Mouse (Mus musculus): ENCODE results near the gene 1700057G04Rik. TPM values are rescaled to one million over a fixed set of nuclear protein-coding genes. Genes with fewer than 3 reads are reported as not detected.

The 1700057G04Rik gene
- polyA plus RNA-seq, 1 experiment from 2014 or later, result not detected

DNA sequence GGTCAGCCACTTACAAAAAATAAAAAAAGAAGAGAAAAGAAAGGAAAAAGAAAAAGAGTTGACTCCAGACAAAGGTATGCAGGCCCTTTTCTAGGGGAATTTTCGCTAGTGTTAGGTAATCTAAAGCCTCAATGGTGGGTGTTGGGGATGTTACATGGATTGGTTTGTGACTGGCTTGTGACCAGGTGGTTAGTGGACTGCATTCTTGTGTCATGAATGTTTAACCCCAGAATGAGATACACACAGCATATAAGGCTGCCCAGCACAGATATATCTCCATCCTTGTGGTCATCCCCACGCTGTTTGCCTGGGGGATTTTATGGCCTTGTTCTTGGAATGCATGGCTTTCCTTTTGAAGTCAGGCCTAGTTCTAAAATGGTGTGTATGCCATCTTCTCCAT is 35.9 kb upstream of the 1700057G04Rik start:
- DNase-seq (ENCODE audit: low spot score) (no peak), ATAC-seq (replicated peaks; ENCODE audit: low FRiP score) (no peak)
- WGBS, result 95% methylated on average over 2 of the region's 2 CpGs
- Histone ChIP-seq H3K27ac (ENCODE audit: low read depth, low read length) (no peak overlapping the region), H3K4me2 (ENCODE audit: low read depth, low read length, severe bottlenecking) (no peak overlapping the region), H3K4me3 (ENCODE audit: low read depth, low read length) (no peak overlapping the region), H3K9ac (ENCODE audit: low read length) (no peak overlapping the region), H3K27me3 (ENCODE audit: control insufficient read depth, insufficient read depth, low read length) (no peaks in the 10 kb centered on the region), H3K9me3 (ENCODE audit: control insufficient read depth, low read length) (no peaks in the 10 kb centered on the region), H3K4me1 (replicated peaks; ENCODE audit: control insufficient read depth, insufficient read depth, low read length) (no peaks in the 10 kb centered on the region), H3K36me3 (ENCODE audit: control insufficient read depth, insufficient read depth, low read length) (no peaks in the 10 kb centered on the region)

DNA sequence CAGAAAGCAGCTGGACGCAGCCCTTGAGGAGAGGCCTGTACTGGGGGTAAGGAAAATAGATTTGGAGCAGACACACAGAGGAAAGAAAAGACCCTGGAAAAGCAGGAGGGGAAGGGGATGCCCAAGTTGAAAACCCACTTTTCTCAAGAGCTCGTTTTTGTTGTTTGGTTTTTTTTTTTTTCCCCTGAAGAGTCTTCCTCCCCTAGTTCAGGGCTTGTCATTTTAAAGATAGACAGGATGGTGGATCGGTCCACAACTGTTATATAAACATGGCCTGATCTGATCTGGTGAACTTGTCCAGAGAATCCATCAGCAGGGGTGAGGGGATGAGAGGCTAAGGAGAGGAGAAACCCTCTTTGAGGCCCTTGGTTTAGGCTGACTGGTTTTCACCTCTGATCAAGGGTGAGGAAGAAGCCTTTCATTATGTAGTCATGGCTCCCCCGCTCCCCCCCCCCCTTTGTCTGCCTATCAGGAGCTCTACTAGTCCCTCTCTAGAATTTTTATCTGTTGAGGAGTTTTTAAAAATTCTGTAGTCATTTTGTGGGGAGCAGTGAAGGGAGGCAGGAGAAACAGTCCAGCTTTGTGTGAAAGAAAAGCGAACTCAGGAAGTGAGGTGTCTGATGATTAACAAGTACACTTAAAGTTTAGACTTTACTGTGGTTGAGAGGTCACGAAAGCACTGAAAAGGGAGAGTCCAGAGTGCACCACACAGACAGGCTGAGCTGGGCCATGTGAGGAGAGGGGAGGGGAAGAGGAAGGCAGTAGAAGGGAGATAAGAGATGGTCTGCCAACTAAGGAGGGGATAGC is 35.0 kb upstream of the 1700057G04Rik start:
- Histone ChIP-seq H3K27ac (ENCODE audit: low read depth, low read length) (no peak overlapping the region), H3K4me2 (ENCODE audit: low read depth, low read length, severe bottlenecking) (no peak overlapping the region), H3K9ac (ENCODE audit: low read length) (no peak overlapping the region), H3K4me3 (ENCODE audit: low read depth, low read length) (no peak overlapping the region), H3K36me3 (ENCODE audit: control insufficient read depth, insufficient read depth, low read length) (no peaks in the 10 kb centered on the region), H3K27me3 (ENCODE audit: control insufficient read depth, insufficient read depth, low read length) (no peaks in the 10 kb centered on the region), H3K9me3 (ENCODE audit: control insufficient read depth, low read length) (no peaks in the 10 kb centered on the region), H3K4me1 (replicated peaks; ENCODE audit: control insufficient read depth, insufficient read depth, low read length) (no peaks in the 10 kb centered on the region)
- DNase-seq (ENCODE audit: low spot score), result no peak
- WGBS, result 77% methylated on average over 6 of the region's 6 CpGs
- ATAC-seq (replicated peaks; ENCODE audit: low FRiP score), result no peak

DNA sequence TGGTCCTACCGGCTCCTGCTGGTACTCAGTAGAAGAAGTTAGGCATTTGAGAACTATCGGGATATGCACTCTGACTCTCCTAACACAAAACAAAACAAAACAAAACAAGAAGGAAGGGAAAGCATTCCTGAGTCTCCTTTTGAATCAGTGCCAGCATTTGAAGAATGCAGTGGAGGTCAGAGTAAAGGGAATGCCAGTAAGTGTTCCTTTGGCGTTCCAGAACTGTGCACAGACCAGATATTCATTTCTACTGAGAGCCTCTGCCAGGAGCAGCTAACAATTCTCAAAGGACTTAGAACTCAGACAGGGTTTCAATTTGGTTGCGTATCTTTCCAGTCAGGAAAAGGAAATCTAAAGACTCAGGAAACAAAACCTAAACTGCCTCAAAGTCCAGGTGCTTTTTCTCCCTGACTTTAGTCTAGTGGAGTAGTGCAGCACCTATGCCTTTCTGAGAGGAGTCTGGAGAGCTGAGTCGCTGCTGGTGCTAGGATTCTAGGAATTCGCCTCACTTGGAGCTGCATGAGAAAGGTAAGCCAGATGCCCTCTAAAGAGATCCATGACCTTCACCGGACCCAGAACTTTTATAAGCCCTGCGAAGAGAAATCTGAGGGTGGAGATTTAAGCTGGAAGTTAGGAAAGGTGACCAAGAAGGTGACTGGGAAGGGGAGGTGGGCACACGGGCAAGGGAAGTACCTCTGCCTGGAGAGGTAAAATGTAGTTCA is 33.5 kb upstream of the 1700057G04Rik start, which contains the start of gene Plscr2:
TSS of gene Plscr2 (plus strand) at position 117 of the 722 bp plus-strand sequence.
- Histone ChIP-seq H3K36me3 (ENCODE audit: control insufficient read depth, insufficient read depth, low read length) (no peaks in the 10 kb centered on the region), H3K27ac (ENCODE audit: low read depth, low read length) (no peak within 1 kb of the TSS), H3K9ac (ENCODE audit: low read length) (no peak within 1 kb of the TSS), H3K4me2 (ENCODE audit: low read depth, low read length, severe bottlenecking) (no peak within 1 kb of the TSS), H3K27me3 (ENCODE audit: control insufficient read depth, insufficient read depth, low read length) (no peaks in the 10 kb centered on the region), H3K9me3 (ENCODE audit: control insufficient read depth, low read length) (no peaks in the 10 kb centered on the region), H3K4me3 (ENCODE audit: low read depth, low read length) (no peak within 1 kb of the TSS), H3K4me1 (replicated peaks; ENCODE audit: control insufficient read depth, insufficient read depth, low read length) (no peaks in the 10 kb centered on the region)
- ATAC-seq (replicated peaks; ENCODE audit: low FRiP score) (no peak), DNase-seq (ENCODE audit: low spot score) (no peak)
- WGBS, result 79% methylated on average over 9 of the region's 9 CpGs

DNA sequence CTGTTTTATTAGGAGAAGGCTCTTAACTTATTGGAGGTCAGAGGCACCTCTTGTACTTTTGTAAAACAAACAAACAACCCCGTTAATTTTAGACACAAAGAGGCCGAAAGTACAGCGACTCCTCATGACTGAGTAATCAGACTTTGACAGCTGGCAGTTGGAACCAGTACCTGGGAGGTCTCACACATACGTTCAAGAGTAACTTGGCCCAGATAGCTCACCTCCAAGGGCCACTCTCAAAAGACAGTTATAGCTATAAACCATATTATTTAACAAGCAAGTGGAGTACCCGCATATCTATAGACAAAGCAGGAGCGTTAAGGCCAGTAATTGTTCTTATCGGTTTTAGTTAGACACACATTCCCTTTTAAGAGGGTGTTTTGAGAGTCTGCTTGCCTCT is 32.8 kb upstream of the 1700057G04Rik start:
- DNase-seq (ENCODE audit: low spot score) (no peak), ATAC-seq (replicated peaks; ENCODE audit: low FRiP score) (no peak)
- no peaks in the 10 kb centered on the region for H3K27me3 ChIP-seq (ENCODE audit: control insufficient read depth, insufficient read depth, low read length)
- no peak overlapping the region for H3K4me2 ChIP-seq (ENCODE audit: low read depth, low read length, severe bottlenecking)
- 87% methylated on average over 7 of the region's 7 CpGs for WGBS
- H3K4me1 ChIP-seq (replicated peaks; ENCODE audit: control insufficient read depth, insufficient read depth, low read length), result no peaks in the 10 kb centered on the region
- H3K36me3 ChIP-seq (ENCODE audit: control insufficient read depth, insufficient read depth, low read length), result no peaks in the 10 kb centered on the region
- H3K4me3 ChIP-seq (ENCODE audit: low read depth, low read length), result no peak overlapping the region
- H3K9ac ChIP-seq (ENCODE audit: low read length), result no peak overlapping the region
- no peaks in the 10 kb centered on the region for H3K9me3 ChIP-seq (ENCODE audit: control insufficient read depth, low read length)
- H3K27ac ChIP-seq (ENCODE audit: low read depth, low read length), result no peak overlapping the region

DNA sequence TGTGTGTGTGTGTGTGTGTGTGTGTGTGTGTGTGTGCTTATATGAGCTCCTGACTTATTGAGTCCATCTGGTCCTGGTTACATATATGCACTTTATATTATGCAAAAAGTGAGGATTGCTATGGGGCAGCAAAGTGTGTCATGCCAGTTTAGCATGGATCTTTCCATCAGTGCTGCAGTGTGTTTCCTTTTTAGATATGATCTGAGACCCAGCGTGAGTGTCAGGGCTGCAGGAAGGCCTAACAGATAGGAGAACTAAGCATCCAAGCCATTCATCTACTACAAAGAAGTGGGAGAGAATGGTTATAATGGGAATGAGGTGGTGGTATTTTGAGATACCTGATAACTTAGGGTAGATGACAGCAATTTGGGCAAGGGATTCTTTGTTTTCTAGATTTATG is 29.1 kb upstream of the 1700057G04Rik start:
- ATAC-seq (replicated peaks; ENCODE audit: low FRiP score) (no peak), DNase-seq (ENCODE audit: low spot score) (no peak)
- no peaks in the 10 kb centered on the region for H3K27me3 ChIP-seq (ENCODE audit: control insufficient read depth, insufficient read depth, low read length)
- WGBS, result 79% methylated on average over 1 of the region's 1 CpGs
- H3K4me2 ChIP-seq (ENCODE audit: low read depth, low read length, severe bottlenecking), result no peak overlapping the region
- H3K9ac ChIP-seq (ENCODE audit: low read length), result no peak overlapping the region
- H3K4me1 ChIP-seq (replicated peaks; ENCODE audit: control insufficient read depth, insufficient read depth, low read length), result no peaks in the 10 kb centered on the region
- H3K27ac ChIP-seq (ENCODE audit: low read depth, low read length), result no peak overlapping the region
- H3K9me3 ChIP-seq (ENCODE audit: control insufficient read depth, low read length), result no peaks in the 10 kb centered on the region
- no peak overlapping the region for H3K4me3 ChIP-seq (ENCODE audit: low read depth, low read length)
- H3K36me3 ChIP-seq (ENCODE audit: control insufficient read depth, insufficient read depth, low read length), result no peaks in the 10 kb centered on the region

DNA sequence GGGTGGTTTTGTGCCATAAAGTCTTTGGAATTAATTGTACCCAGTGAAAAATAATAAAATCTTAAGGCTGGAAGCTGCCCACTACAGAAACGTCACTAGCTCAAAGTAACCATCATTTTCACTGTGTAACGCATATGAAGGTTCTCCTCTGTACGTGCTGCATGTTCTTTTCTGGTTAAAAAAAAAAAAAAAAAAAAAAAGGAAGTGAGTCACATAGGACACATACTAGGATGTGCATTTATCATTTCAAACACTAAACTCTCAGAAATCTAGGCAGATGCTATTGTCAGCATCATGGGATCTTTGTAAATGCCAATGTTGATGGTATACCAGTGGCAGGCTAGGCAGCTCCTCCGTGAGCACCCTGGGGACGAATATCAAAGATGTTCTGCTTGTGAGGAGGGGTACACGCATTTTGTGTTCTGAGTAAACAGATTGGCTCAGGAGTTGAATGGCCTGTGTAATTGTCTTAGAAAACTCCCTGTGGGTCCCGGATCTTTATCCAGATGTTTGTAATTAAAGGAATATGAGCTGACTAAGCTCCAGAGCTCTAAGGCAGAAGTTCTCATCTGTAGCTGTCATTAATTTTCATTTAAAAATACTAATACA is 26.5 kb upstream of the 1700057G04Rik start:
- no peak overlapping the region for H3K27ac ChIP-seq (ENCODE audit: low read depth, low read length)
- DNase-seq (ENCODE audit: low spot score), result no peak
- ATAC-seq (replicated peaks; ENCODE audit: low FRiP score), result no peak
- H3K36me3 ChIP-seq (ENCODE audit: control insufficient read depth, insufficient read depth, low read length), result no peaks in the 10 kb centered on the region
- no peak overlapping the region for H3K4me2 ChIP-seq (ENCODE audit: low read depth, low read length, severe bottlenecking)
- no peak overlapping the region for H3K9ac ChIP-seq (ENCODE audit: low read length)
- WGBS, result 44% methylated on average over 7 of the region's 7 CpGs
- no peak overlapping the region for H3K4me3 ChIP-seq (ENCODE audit: low read depth, low read length)
- H3K27me3 ChIP-seq (ENCODE audit: control insufficient read depth, insufficient read depth, low read length), result no peaks in the 10 kb centered on the region
- H3K9me3 ChIP-seq (ENCODE audit: control insufficient read depth, low read length), result no peaks in the 10 kb centered on the region
- no peaks in the 10 kb centered on the region for H3K4me1 ChIP-seq (replicated peaks; ENCODE audit: control insufficient read depth, insufficient read depth, low read length)

DNA sequence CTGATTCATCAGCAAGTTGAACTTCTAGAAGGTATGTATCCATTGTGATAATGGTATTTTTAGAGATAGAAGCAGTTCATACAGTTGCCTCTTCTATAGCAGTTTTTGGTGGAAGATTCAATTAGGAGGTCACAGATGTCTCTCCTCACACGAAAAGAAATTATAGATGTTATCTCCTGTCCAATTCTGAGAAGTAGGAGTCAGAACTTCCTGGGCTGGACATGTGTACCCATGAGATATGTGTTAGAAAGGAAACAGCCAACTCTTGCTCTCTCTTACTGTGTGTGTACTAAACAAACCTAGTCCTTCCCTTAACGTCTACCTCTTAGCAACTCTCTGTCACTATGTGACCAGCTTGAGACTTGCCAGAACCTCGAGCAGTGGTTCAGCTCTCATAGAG is 19.5 kb upstream of the 1700057G04Rik start:
- H3K4me2 ChIP-seq (ENCODE audit: low read depth, low read length, severe bottlenecking), result no peak overlapping the region
- H3K9me3 ChIP-seq (ENCODE audit: control insufficient read depth, low read length), result no peaks in the 10 kb centered on the region
- no peak overlapping the region for H3K27ac ChIP-seq (ENCODE audit: low read depth, low read length)
- no peaks in the 10 kb centered on the region for H3K36me3 ChIP-seq (ENCODE audit: control insufficient read depth, insufficient read depth, low read length)
- WGBS, result 80% methylated on average over 3 of the region's 3 CpGs
- ATAC-seq (replicated peaks; ENCODE audit: low FRiP score) (no peak), DNase-seq (ENCODE audit: low spot score) (no peak)
- H3K4me1 ChIP-seq (replicated peaks; ENCODE audit: control insufficient read depth, insufficient read depth, low read length), result no peaks in the 10 kb centered on the region
- no peak overlapping the region for H3K4me3 ChIP-seq (ENCODE audit: low read depth, low read length)
- no peaks in the 10 kb centered on the region for H3K27me3 ChIP-seq (ENCODE audit: control insufficient read depth, insufficient read depth, low read length)
- no peak overlapping the region for H3K9ac ChIP-seq (ENCODE audit: low read length)

DNA sequence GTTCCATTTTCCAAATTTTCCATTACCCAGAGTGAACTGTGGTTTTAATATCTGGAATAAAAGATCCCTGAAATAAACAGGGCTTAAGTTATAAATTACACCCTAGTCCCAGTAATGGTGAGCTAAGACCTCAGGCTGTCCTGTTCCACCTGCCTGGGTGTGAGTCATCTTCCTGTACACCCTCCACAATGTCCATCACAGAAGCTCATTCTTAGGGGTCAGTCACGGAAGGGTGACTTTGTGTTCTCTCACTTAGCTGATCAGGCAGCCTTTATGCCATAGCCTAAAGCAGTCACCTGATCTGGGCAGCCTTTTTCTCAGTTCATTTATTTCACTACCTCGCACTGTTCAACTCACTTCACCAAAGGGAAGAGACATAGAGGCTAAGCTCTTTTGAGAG is 17.0 kb upstream of the 1700057G04Rik start:
- no peak overlapping the region for H3K4me2 ChIP-seq (ENCODE audit: low read depth, low read length, severe bottlenecking)
- WGBS, result 76% methylated on average over 2 of the region's 2 CpGs
- no peak overlapping the region for H3K27ac ChIP-seq (ENCODE audit: low read depth, low read length)
- no peak overlapping the region for H3K9ac ChIP-seq (ENCODE audit: low read length)
- no peaks in the 10 kb centered on the region for H3K36me3 ChIP-seq (ENCODE audit: control insufficient read depth, insufficient read depth, low read length)
- no peaks in the 10 kb centered on the region for H3K4me1 ChIP-seq (replicated peaks; ENCODE audit: control insufficient read depth, insufficient read depth, low read length)
- no peaks in the 10 kb centered on the region for H3K9me3 ChIP-seq (ENCODE audit: control insufficient read depth, low read length)
- no peaks in the 10 kb centered on the region for H3K27me3 ChIP-seq (ENCODE audit: control insufficient read depth, insufficient read depth, low read length)
- DNase-seq (ENCODE audit: low spot score), result no peak
- ATAC-seq (replicated peaks; ENCODE audit: low FRiP score), result no peak
- no peak overlapping the region for H3K4me3 ChIP-seq (ENCODE audit: low read depth, low read length)
